Mouse (Mus musculus) brown adipose tissue, adult 24 weeks (tissue): ENCODE measurements at regions not wholly inside any gene's neighbourhood (a gene's known extent, or its start where the extent isn't known, plus 50 kb on each side); places are given as distances from the start of the nearest gene placed in this dataset.
A peak's percentile ranks its signal among the peaks of the same experiment; 100 is the strongest.
"Not testable (repeated sequence)": the region's sequence is repeated elsewhere in the genome, so short reads cannot be mapped to it uniquely, and the experiment has no call there.

Source experiments
- H3K27ac ChIP-seq: fragments of 200-500 bp; replicated peaks from 2 replicates; pipeline ENCODE4 v1.5.1; 2012; ENCODE audit warnings: low read depth, mild to moderate bottlenecking, low read length
- H3K4me1 ChIP-seq: fragments of 200-500 bp; 2 replicates; pipeline ENCODE4 v1.6.1; 2012; ENCODE audit warnings: low read length, mixed read lengths; ENCODE audit not compliant: control insufficient read depth, insufficient read depth, insufficient read length
- H3K4me3 ChIP-seq: fragments of 200-500 bp; 2 replicates; pipeline ENCODE4 v1.5.1; 2012; ENCODE audit warnings: low read depth, mild to moderate bottlenecking, low read length, moderate library complexity; ENCODE audit not compliant: insufficient read depth

GRCm38 (mm10) chr10:7390239-7391091 lies 83.0 kb downstream of the Ulbp1 start:
- no peak overlapping the region for H3K27ac ChIP-seq
- H3K4me1 ChIP-seq: peaks cover 4% of the 10 kb centered on the region; the same call in 1 of the 2 replicates
- peak overlapping the region; percentile 64 for H3K4me3 ChIP-seq

GRCm38 (mm10) chr10:7358791-7359190 lies 114.6 kb downstream of the Ulbp1 start:
- not testable (repeated sequence) for H3K27ac ChIP-seq, H3K4me1 ChIP-seq

GRCm38 (mm10) chr10:7344290-7344689 lies 129.1 kb downstream of the Ulbp1 start:
- H3K4me1 ChIP-seq, H3K4me3 ChIP-seq, H3K27ac ChIP-seq: not testable (repeated sequence)

More at GRCm38 (mm10) chr10:7358791-7359190, 114.6 kb downstream of the Ulbp1 start:
- H3K4me3 ChIP-seq: not testable (repeated sequence)

- H3K27ac ChIP-seq, H3K4me1 ChIP-seq, H3K4me3 ChIP-seq: not testable (repeated sequence)
Measured at GRCm38 (mm10) chr10:7343736-7344135, 129.7 kb downstream of the Ulbp1 start.

- H3K27ac ChIP-seq: no peak overlapping the region
- no peak overlapping the region for H3K4me3 ChIP-seq
Measured at GRCm38 (mm10) chr10:7333077-7333747, 121.2 kb upstream of the Cnksr3 start.

GRCm38 (mm10) chr10:7328262-7328661 lies 116.2 kb upstream of the Cnksr3 start:
- Histone ChIP-seq H3K4me1 (no peaks in the 10 kb centered on the region; the same call in 1 of the 2 replicates), H3K4me3 (no peak overlapping the region), H3K27ac (no peak overlapping the region)

More at GRCm38 (mm10) chr10:7333077-7333747, 121.2 kb upstream of the Cnksr3 start:
- no peaks in the 10 kb centered on the region for H3K4me1 ChIP-seq

- H3K4me3 ChIP-seq, H3K4me1 ChIP-seq, H3K27ac ChIP-seq: not testable (repeated sequence)
Measured at GRCm38 (mm10) chr10:7327046-7327445, 115.0 kb upstream of the Cnksr3 start.

GRCm38 (mm10) chr10:7325074-7325473 lies 113.0 kb upstream of the Cnksr3 start:
- Histone ChIP-seq H3K27ac (no peak overlapping the region), H3K4me1 (no peaks in the 10 kb centered on the region; the same call in 1 of the 2 replicates), H3K4me3 (no peak overlapping the region)

- Histone ChIP-seq H3K4me1 (no peaks in the 10 kb centered on the region; the same call in 1 of the 2 replicates), H3K4me3 (no peak overlapping the region), H3K27ac (no peak overlapping the region)
Measured at GRCm38 (mm10) chr10:7323258-7323657, 111.2 kb upstream of the Cnksr3 start.

GRCm38 (mm10) chr10:7309927-7310326 lies 97.9 kb upstream of the Cnksr3 start:
- Histone ChIP-seq H3K4me3 (no peak overlapping the region), H3K27ac (no peak overlapping the region), H3K4me1 (no peaks in the 10 kb centered on the region)

GRCm38 (mm10) chr10:7305881-7306280 lies 93.8 kb upstream of the Cnksr3 start:
- H3K27ac ChIP-seq, H3K4me1 ChIP-seq, H3K4me3 ChIP-seq: not testable (repeated sequence)

GRCm38 (mm10) chr10:7298377-7298776 lies 86.3 kb upstream of the Cnksr3 start:
- Histone ChIP-seq H3K27ac (no peak overlapping the region), H3K4me1 (peaks cover 8% of the 10 kb centered on the region), H3K4me3 (no peak overlapping the region)

- H3K27ac ChIP-seq: no peak overlapping the region
- no peak overlapping the region for H3K4me3 ChIP-seq
- peaks cover 8% of the 10 kb centered on the region for H3K4me1 ChIP-seq
Measured at GRCm38 (mm10) chr10:7295921-7296320, 83.9 kb upstream of the Cnksr3 start.

GRCm38 (mm10) chr10:7293203-7293602 lies 81.2 kb upstream of the Cnksr3 start:
- Histone ChIP-seq H3K4me1 (peaks cover 2% of the 10 kb centered on the region; the same call in 1 of the 2 replicates), H3K4me3 (no peak overlapping the region), H3K27ac (no peak overlapping the region)

GRCm38 (mm10) chr10:7289773-7290411 lies 77.9 kb upstream of the Cnksr3 start:
- Histone ChIP-seq H3K4me1 (no peaks in the 10 kb centered on the region), H3K27ac (no peak overlapping the region), H3K4me3 (no peak overlapping the region)
